Mouse (Mus musculus) CH12.LX (cell line): Measurements from ENCODE around the gene Zfp687. TPM values are rescaled to one million over a fixed set of nuclear protein-coding genes. Genes with fewer than 3 reads are reported as not detected.

Experiments
- DNase-seq: peaks from one replicate; pipeline ENCODE4 v3.0.0-alpha.2; 2013; ENCODE audit errors: extremely low read depth
- H3K27ac ChIP-seq: 2 replicates; pipeline ENCODE4 v1.5.1; 2012; ENCODE audit warnings: low read depth, mild to moderate bottlenecking, control low read depth, moderate library complexity; ENCODE audit not compliant: insufficient read depth
- H3K27me3 ChIP-seq: replicated peaks from 2 replicates; pipeline ENCODE3; 2012; ENCODE audit warnings: inconsistent platforms
- H3K36me3 ChIP-seq, 2 experiments: replicated peaks in 1 of 2; 2 replicates each; pipeline versions ENCODE3 to v1.6.1; 2012; ENCODE audit warnings: inconsistent platforms in 1 of 2, low read length in 1 of 2, mild to moderate bottlenecking in 1 of 2, mixed read lengths in 1 of 2, moderate library complexity in 1 of 2; ENCODE audit not compliant: control insufficient read depth in 1 of 2, insufficient read depth in 1 of 2
- H3K4me1 ChIP-seq, 2 experiments: 2 replicates each; pipeline ENCODE4 v1.6.1; 2012; ENCODE audit warnings: inconsistent platforms in 1 of 2, moderate library complexity in 1 of 2; ENCODE audit not compliant: insufficient read depth in 2 of 2, control insufficient read depth in 1 of 2
- H3K4me2 ChIP-seq: 2 replicates; pipeline ENCODE4 v1.6.1; 2012; ENCODE audit warnings: low read depth, mild to moderate bottlenecking, control low read depth; ENCODE audit not compliant: poor library complexity, insufficient read depth, severe bottlenecking
- H3K4me3 ChIP-seq, 3 experiments: fragments of 150-350 bp in 1 of 3; sonication (generic) in 1 of 3; replicated peaks in 1 of 3; 2 replicates each; pipeline versions ENCODE3 to v1.5.1; 2011 to 2012; ENCODE audit warnings: low read depth in 2 of 3, low read length in 2 of 3, mild to moderate bottlenecking in 2 of 3, moderate library complexity in 2 of 3, control low read depth in 1 of 3, improper control_type of control experiment in 1 of 3, inconsistent platforms in 1 of 3, mixed read lengths in 1 of 3; ENCODE audit not compliant: poor library complexity in 1 of 3
- H3K79me2 ChIP-seq: replicated peaks from 2 replicates; pipeline ENCODE4 v1.6.1; 2012; ENCODE audit warnings: mild to moderate bottlenecking, moderate library complexity; ENCODE audit not compliant: control insufficient read depth, poor library complexity, insufficient read depth, severe bottlenecking; ENCODE audit errors: extremely low read depth
- H3K9ac ChIP-seq: 2 replicates; pipeline ENCODE4 v1.6.1; 2012; ENCODE audit warnings: low read depth, mild to moderate bottlenecking, control low read depth, moderate library complexity; ENCODE audit not compliant: insufficient read depth
- H3K9me3 ChIP-seq: replicated peaks from 2 replicates; pipeline ENCODE3; 2012; ENCODE audit warnings: low read length, inconsistent platforms, mixed read lengths
- BHLHE40 ChIP-seq: IDR thresholded peaks from 2 replicates; pipeline ENCODE4 v1.6.1; 2011; ENCODE audit warnings: mild to moderate bottlenecking, low read depth, low read length, improper control_type of control experiment
- CHD1 ChIP-seq: IDR thresholded peaks from 2 replicates; pipeline ENCODE4 v1.6.1; 2012; ENCODE audit warnings: low read depth, low read length, improper control_type of control experiment, inconsistent platforms
- CTCF ChIP-seq, 2 experiments: IDR thresholded peaks in 1 of 2; conservative IDR thresholded peaks in 1 of 2; 2 replicates each; pipeline ENCODE4 v1.5.1; 2011 to 2012; ENCODE audit warnings: low read depth in 2 of 2, low read length in 2 of 2, improper control_type of control experiment in 1 of 2, inconsistent platforms in 1 of 2, mild to moderate bottlenecking in 1 of 2, moderate library complexity in 1 of 2
- E2F4 ChIP-seq: IDR thresholded peaks from 2 replicates; pipeline ENCODE4 v1.6.1; 2011; ENCODE audit warnings: low read depth, low read length, improper control_type of control experiment; ENCODE audit not compliant: insufficient replicate concordance
- ETS1 ChIP-seq: conservative IDR thresholded peaks from 2 replicates; pipeline ENCODE4 v1.6.1; 2012; ENCODE audit warnings: low read depth, mild to moderate bottlenecking, inconsistent platforms, low read length, improper control_type of control experiment, moderate library complexity
- GABPA ChIP-seq: IDR thresholded peaks from 2 replicates; pipeline ENCODE4 v1.6.1; 2012; ENCODE audit warnings: low read depth, low read length, improper control_type of control experiment, inconsistent platforms; ENCODE audit not compliant: insufficient replicate concordance
- HCFC1 ChIP-seq: IDR thresholded peaks from 2 replicates; pipeline ENCODE4 v1.6.1; 2012; ENCODE audit warnings: low read depth, mild to moderate bottlenecking, inconsistent platforms, low read length, improper control_type of control experiment
- JUN ChIP-seq: IDR thresholded peaks from 2 replicates; pipeline ENCODE4 v1.6.1; 2011; ENCODE audit warnings: low read depth, mild to moderate bottlenecking, low read length, improper control_type of control experiment, moderate library complexity; ENCODE audit not compliant: insufficient read depth
- JUND ChIP-seq: conservative IDR thresholded peaks from 2 replicates; pipeline ENCODE4 v1.6.1; 2011; ENCODE audit warnings: low read depth, low read length, improper control_type of control experiment
- MAX ChIP-seq: IDR thresholded peaks from 2 replicates; pipeline ENCODE4 v1.6.1; 2011; ENCODE audit warnings: low read length, improper control_type of control experiment
- MAZ ChIP-seq: IDR thresholded peaks from 2 replicates; pipeline ENCODE4 v1.6.1; 2012; ENCODE audit warnings: low read depth, mild to moderate bottlenecking, inconsistent platforms, low read length, improper control_type of control experiment, moderate library complexity
- MYC ChIP-seq: IDR thresholded peaks from 2 replicates; pipeline ENCODE4 v1.6.1; 2011; ENCODE audit warnings: low read depth, mild to moderate bottlenecking, improper control_type of control experiment, low read length
- NRF1 ChIP-seq: IDR thresholded peaks from 2 replicates; pipeline ENCODE4 v1.6.1; 2014; ENCODE audit warnings: low read depth, mild to moderate bottlenecking, inconsistent platforms, low read length, improper control_type of control experiment, moderate library complexity
- PAX5 ChIP-seq: IDR thresholded peaks from 2 replicates; pipeline ENCODE4 v1.6.1; 2012; ENCODE audit warnings: low read length, inconsistent platforms, mixed read lengths
- RAD21 ChIP-seq: IDR thresholded peaks from 2 replicates; pipeline ENCODE4 v1.6.1; 2011; ENCODE audit warnings: low read depth, mild to moderate bottlenecking, low read length, improper control_type of control experiment, moderate library complexity
- RCOR1 ChIP-seq: conservative IDR thresholded peaks from 2 replicates; pipeline ENCODE4 v1.6.1; 2012; ENCODE audit warnings: low read depth, mild to moderate bottlenecking, inconsistent platforms, low read length, improper control_type of control experiment
- SMC3 ChIP-seq: IDR thresholded peaks from 2 replicates; pipeline ENCODE4 v1.6.1; 2011; ENCODE audit warnings: low read depth, low read length, improper control_type of control experiment
- TBP ChIP-seq: conservative IDR thresholded peaks from 2 replicates; pipeline ENCODE4 v1.6.1; 2011; ENCODE audit warnings: low read depth, low read length, improper control_type of control experiment
- UBTF ChIP-seq: IDR thresholded peaks from 2 replicates; pipeline ENCODE4 v1.6.1; 2012; ENCODE audit warnings: low read depth, mild to moderate bottlenecking, inconsistent platforms, low read length, improper control_type of control experiment, moderate library complexity
- USF1 ChIP-seq: IDR thresholded peaks from 2 replicates; pipeline ENCODE4 v1.6.1; 2014; ENCODE audit warnings: low read depth, mild to moderate bottlenecking, inconsistent platforms, low read length, improper control_type of control experiment
- USF2 ChIP-seq: conservative IDR thresholded peaks from 2 replicates; pipeline ENCODE4 v1.6.1; 2011; ENCODE audit warnings: low read depth, low read length, improper control_type of control experiment
- ZC3H11A ChIP-seq: IDR thresholded peaks from 2 replicates; pipeline ENCODE4 v1.6.1; 2012; ENCODE audit warnings: low read depth, mild to moderate bottlenecking, inconsistent platforms, low read length, improper control_type of control experiment
- ZKSCAN1 ChIP-seq: IDR thresholded peaks from 2 replicates; pipeline ENCODE4 v1.6.1; 2012; ENCODE audit warnings: low read depth, inconsistent platforms, low read length, improper control_type of control experiment, borderline replicate concordance
- ZMIZ1 ChIP-seq: IDR thresholded peaks from 2 replicates; pipeline ENCODE4 v1.6.1; 2012; ENCODE audit warnings: low read depth, mild to moderate bottlenecking, inconsistent platforms, low read length, improper control_type of control experiment
- ZNF384 ChIP-seq: IDR thresholded peaks from 2 replicates; pipeline ENCODE4 v1.6.1; 2012; ENCODE audit warnings: low read depth, low read length, improper control_type of control experiment, inconsistent platforms
- dilution Hi-C: fragments of 300-500 bp; cut with MboI; formaldehyde crosslinking; loops from 2 replicates; pipeline ENCODE4 v1.14.3; 2020; ENCODE audit warnings: low sequenced_read_pairs; ENCODE audit not compliant: extremely low pct_unique_long_range_greater_than_20kb, extremely low pct_ligation_motif_present
- in situ Hi-C: fragments of 300-500 bp; cut with MboI; formaldehyde crosslinking; loops from 3 replicates; pipeline ENCODE4 v1.14.3; 2019; ENCODE audit warnings: low sequenced_read_pairs, low pct_ligation_motif_present, low pct_unique_long_range_greater_than_20kb, mixed read lengths
- polyA plus RNA-seq: library from polyadenylated mRNA; unstranded; fragments of >175 nt; gene quantifications from 2 replicates; pipeline ENCODE4 v1.2.1, GENCODE M21; 2012; ENCODE audit warnings: low read depth; ENCODE audit not compliant: insufficient read length
- total RNA-seq, 2 experiments: library from RNA; depleted of rRNA; stranded (reverse); fragments of 300-350 nt in 1 of 2; fragments of >200 nt in 1 of 2; gene quantifications; 2 replicates each; pipeline ENCODE4 v1.2.3; 2012 to 2014

Zfp687 gene
- total and polyA plus RNA-seq, 3 experiments, result 4.2 to 13.5 (median 10.8) TPM

GRCm38 (mm10) chr3:95012982-95013381, 2.3 kb downstream of the Zfp687 start:
- Histone ChIP-seq H3K9ac (no peak overlapping the region), H3K36me3 (peaks cover 40 to 53% of the 10 kb centered on the region in 2 experiments), H3K27ac (no peak overlapping the region), H3K4me3 (no peak overlapping the region), H3K9me3 (no peaks in the 10 kb centered on the region), H3K4me1 (peaks cover 11 to 49% of the 10 kb centered on the region in 2 experiments), H3K27me3 (no peaks in the 10 kb centered on the region), H3K4me2 (no peak overlapping the region; the same call in 1 of the 2 replicates), H3K79me2 (peaks cover 9% of the 10 kb centered on the region)
- no peak for DNase-seq
- in situ Hi-C loops (loop anchor here (5.0 kb wide), 1 partner anchor 56 kb away; no protein-coding TSS in a partner anchor), dilution Hi-C loops (no loop called here)
- no peak for TF ChIP-seq ETS1
- no peak for TF ChIP-seq JUND
- no peak for TF ChIP-seq GABPA
- TF ChIP-seq RCOR1, result no peak
- no peak for TF ChIP-seq ZKSCAN1
- TF ChIP-seq UBTF, result no peak
- no peak for TF ChIP-seq ZMIZ1
- TF ChIP-seq MYC, result no peak
- no peak for TF ChIP-seq CHD1
- no peak for TF ChIP-seq USF2
- no peak for TF ChIP-seq HCFC1
- no peak for TF ChIP-seq USF1
- no peak for TF ChIP-seq NRF1

- DNase-seq, result no peak
- H3K27ac ChIP-seq, result no peak overlapping the region
- no peaks in the 10 kb centered on the region for H3K27me3 ChIP-seq
- in situ Hi-C loops, result loop anchor here (5.0 kb wide), 1 partner anchor 53 kb away; no protein-coding TSS in a partner anchor
- no peak overlapping the region for H3K4me3 ChIP-seq
- peaks cover 58 to 78% of the 10 kb centered on the region in 2 experiments for H3K36me3 ChIP-seq
- H3K4me2 ChIP-seq, result no peak overlapping the region
- H3K79me2 ChIP-seq, result peaks cover 9% of the 10 kb centered on the region
- peaks cover 18 to 66% of the 10 kb centered on the region in 2 experiments for H3K4me1 ChIP-seq
- dilution Hi-C loops, result no loop called here
- TF ChIP-seq MAZ, result no peak
- no peak for TF ChIP-seq ZMIZ1
- TF ChIP-seq TBP, result no peak
- no peak for TF ChIP-seq ZC3H11A
- no peak for TF ChIP-seq JUN
- no peak for TF ChIP-seq CTCF (conservative IDR thresholded peaks at IDR 0.05 in 1 of 2, IDR thresholded peaks at IDR 0.05 in 1 of 2; ENCODE audit: low read depth in 2 of 2, low read length in 2 of 2)
- TF ChIP-seq BHLHE40, result no peak
- TF ChIP-seq SMC3, result no peak
- TF ChIP-seq GABPA, result no peak
- TF ChIP-seq PAX5, result no peak
- TF ChIP-seq RAD21, result no peak
- no peak for TF ChIP-seq USF1
- no peak for TF ChIP-seq JUND
- no peak for TF ChIP-seq MYC
- no peak for TF ChIP-seq E2F4
- no peak for TF ChIP-seq ZNF384
- no peak for TF ChIP-seq MAX
- TF ChIP-seq HCFC1, result no peak
- no peak overlapping the region for H3K9ac ChIP-seq
- no peaks in the 10 kb centered on the region for H3K9me3 ChIP-seq
These were observed 4.9 kb downstream of the Zfp687 start for GRCm38 (mm10) chr3:95010396-95010795.
